Mouse (Mus musculus) kidney, embryonic 15.5 days (tissue): ENCODE measurements at regions not wholly inside any gene's neighbourhood (a gene's known extent, or its start where the extent isn't known, plus 50 kb on each side); places are given as distances from the start of the nearest gene placed in this dataset.

ENCODE experiments used
- ATAC-seq: fragments of 200-750 bp; cut with Nextera tagmentation; replicated peaks from 2 replicates; pipeline ENCODE4 v1.8.0; 2017; ENCODE audit warnings: moderate TSS enrichment; ENCODE audit not compliant: low FRiP score
- H3K27ac ChIP-seq: fragments of 300-500 bp; sonication (generic); 2 replicates; pipeline ENCODE4 v1.5.1; 2015; ENCODE audit warnings: mild to moderate bottlenecking, inconsistent platforms
- H3K27me3 ChIP-seq: fragments of 300-500 bp; sonication (generic); 2 replicates; pipeline ENCODE4 v1.6.1; 2015; ENCODE audit warnings: inconsistent platforms
- H3K36me3 ChIP-seq: fragments of 300-500 bp; sonication (generic); 2 replicates; pipeline ENCODE4 v1.6.1; 2015; ENCODE audit warnings: inconsistent platforms
- H3K4me1 ChIP-seq: fragments of 300-500 bp; sonication (generic); 2 replicates; pipeline ENCODE4 v1.6.1; 2015; ENCODE audit warnings: inconsistent platforms
- H3K4me2 ChIP-seq: fragments of 300-500 bp; sonication (generic); 2 replicates; pipeline ENCODE4 v1.6.1; 2015; ENCODE audit warnings: moderate library complexity, mild to moderate bottlenecking, inconsistent platforms
- H3K4me3 ChIP-seq: fragments of 300-500 bp; sonication (generic); replicated peaks from 2 replicates; pipeline ENCODE4 v1.5.1; 2015; ENCODE audit warnings: mild to moderate bottlenecking, inconsistent platforms
- H3K9ac ChIP-seq: fragments of 300-500 bp; sonication (generic); 2 replicates; pipeline ENCODE4 v1.6.1; 2015; ENCODE audit warnings: mild to moderate bottlenecking, inconsistent platforms
- H3K9me3 ChIP-seq: fragments of 300-500 bp; sonication (generic); replicated peaks from 2 replicates; pipeline ENCODE4 v1.6.1; 2016; ENCODE audit warnings: inconsistent platforms
- WGBS: fragments of 180-500 bp; shearing (Covaris S2); methylation state at CpG from one replicate; pipeline ENCODE4 v1.1.7; 2015; ENCODE audit warnings: mixed read lengths; 5-methylcytosine and 5-hydroxymethylcytosine counted together

DNA sequence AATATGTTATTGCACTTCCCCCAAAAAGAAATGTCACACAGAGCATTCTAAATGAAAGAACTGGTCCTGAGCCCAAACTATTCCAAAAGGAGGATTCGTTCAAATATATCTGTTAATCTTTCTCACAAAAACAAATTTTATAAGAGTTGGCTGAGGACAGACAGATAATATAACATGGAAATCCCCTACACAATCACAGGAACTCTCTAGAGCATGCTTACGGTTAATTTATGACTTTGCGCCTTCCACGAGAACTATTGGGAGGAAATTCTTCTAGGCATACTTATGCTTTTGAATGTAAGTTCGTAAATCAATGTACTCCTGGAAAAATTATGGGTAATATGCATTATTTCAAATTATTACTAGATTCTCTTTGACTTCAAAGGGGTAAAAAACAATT lies 144.1 kb upstream of the Gimd1 start:
- no peaks in the 10 kb centered on the region for H3K9me3 ChIP-seq
- H3K4me2 ChIP-seq = no peak overlapping the region
- H3K27ac ChIP-seq = no peak overlapping the region
- no peak overlapping the region for H3K9ac ChIP-seq
- H3K27me3 ChIP-seq = no peaks in the 10 kb centered on the region
- H3K4me1 ChIP-seq = no peaks in the 10 kb centered on the region
- H3K4me3 ChIP-seq = no peak overlapping the region
- 0 out of 2 replicates have a peak, but pooled peaks have one; percentile 29 for ATAC-seq
- H3K36me3 ChIP-seq = no peaks in the 10 kb centered on the region
- 54% methylated on average over 5 of the region's 5 CpGs for WGBS

DNA sequence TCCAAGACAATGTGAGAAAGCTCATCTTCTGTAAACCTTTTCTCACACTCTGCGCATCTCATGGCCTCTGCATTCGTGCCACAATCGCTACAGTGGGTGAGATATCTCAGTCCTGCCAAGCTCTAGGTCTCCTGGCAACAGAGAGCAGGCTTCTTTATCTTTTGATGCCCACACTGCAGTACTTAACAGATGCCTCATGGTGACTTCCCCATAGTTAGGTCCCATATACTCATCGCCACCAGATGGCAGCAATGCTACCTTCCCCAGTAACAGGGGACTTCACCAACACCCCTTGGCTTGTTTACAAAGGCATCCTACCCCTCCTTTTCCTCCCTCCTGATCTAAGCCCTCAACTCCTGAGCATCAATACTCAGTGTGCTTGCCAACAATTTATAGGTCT lies 123.5 kb upstream of the Gimd1 start:
- Histone ChIP-seq H3K4me2 (no peak overlapping the region), H3K9me3 (no peaks in the 10 kb centered on the region), H3K4me1 (no peaks in the 10 kb centered on the region), H3K27ac (no peak overlapping the region), H3K27me3 (no peaks in the 10 kb centered on the region), H3K36me3 (no peaks in the 10 kb centered on the region), H3K4me3 (no peak overlapping the region), H3K9ac (no peak overlapping the region)
- 27% methylated on average over 4 of the region's 4 CpGs for WGBS
- 0 out of 2 replicates have a peak, but pooled peaks have one; percentile 70 for ATAC-seq

GRCm38 (mm10) chr3:132510240-132510639 lies 119.4 kb upstream of the Gimd1 start:
- no peak overlapping the region for H3K4me3 ChIP-seq
- H3K9me3 ChIP-seq = no peaks in the 10 kb centered on the region
- no peak overlapping the region for H3K27ac ChIP-seq
- no peak overlapping the region for H3K4me2 ChIP-seq
- 42% methylated on average over 1 of the region's 1 CpGs for WGBS
- ATAC-seq = no peak
- no peak overlapping the region for H3K9ac ChIP-seq
- H3K4me1 ChIP-seq = no peaks in the 10 kb centered on the region
- H3K36me3 ChIP-seq = no peaks in the 10 kb centered on the region
- no peaks in the 10 kb centered on the region for H3K27me3 ChIP-seq

- Histone ChIP-seq H3K27me3 (no peaks in the 10 kb centered on the region), H3K4me1 (no peaks in the 10 kb centered on the region), H3K36me3 (no peaks in the 10 kb centered on the region), H3K9me3 (no peaks in the 10 kb centered on the region), H3K4me3 (no peak overlapping the region), H3K4me2 (no peak overlapping the region), H3K9ac (no peak overlapping the region), H3K27ac (no peak overlapping the region)
- 79% methylated on average over 8 of the region's 8 CpGs for WGBS
- ATAC-seq = no peak
Observed at GRCm38 (mm10) chr3:132512526-132513102, 117.0 kb upstream of the Gimd1 start.

GRCm38 (mm10) chr3:132533323-132533904 lies 96.2 kb upstream of the Gimd1 start:
- no peaks in the 10 kb centered on the region for H3K27me3 ChIP-seq
- H3K4me1 ChIP-seq = no peaks in the 10 kb centered on the region
- WGBS = 88% methylated on average over 4 of the region's 4 CpGs
- no peak overlapping the region for H3K9ac ChIP-seq
- ATAC-seq = no peak
- no peak overlapping the region for H3K4me3 ChIP-seq
- no peaks in the 10 kb centered on the region for H3K36me3 ChIP-seq
- no peaks in the 10 kb centered on the region for H3K9me3 ChIP-seq
- H3K4me2 ChIP-seq = no peak overlapping the region
- H3K27ac ChIP-seq = no peak overlapping the region

GRCm38 (mm10) chr3:132539780-132540658 lies 89.6 kb upstream of the Gimd1 start:
- Histone ChIP-seq H3K4me1 (no peaks in the 10 kb centered on the region), H3K36me3 (no peaks in the 10 kb centered on the region), H3K9me3 (no peaks in the 10 kb centered on the region), H3K27ac (no peak overlapping the region), H3K27me3 (no peaks in the 10 kb centered on the region), H3K4me3 (no peak overlapping the region), H3K9ac (no peak overlapping the region), H3K4me2 (no peak overlapping the region)
- 75% methylated on average over 9 of the region's 9 CpGs for WGBS
- ATAC-seq = no peak

- ATAC-seq = no peak
- Histone ChIP-seq H3K27ac (no peak overlapping the region), H3K4me1 (no peaks in the 10 kb centered on the region), H3K27me3 (no peaks in the 10 kb centered on the region), H3K9me3 (no peaks in the 10 kb centered on the region), H3K9ac (no peak overlapping the region), H3K4me2 (no peak overlapping the region), H3K36me3 (no peaks in the 10 kb centered on the region), H3K4me3 (no peak overlapping the region)
- 82% methylated on average over 6 of the region's 6 CpGs for WGBS
Observed at GRCm38 (mm10) chr3:132551238-132551808, 78.3 kb upstream of the Gimd1 start.

- H3K27me3 ChIP-seq = no peaks in the 10 kb centered on the region
- H3K4me1 ChIP-seq = peaks cover 6% of the 10 kb centered on the region; the same call in 1 of the 2 replicates
- no peak for ATAC-seq
- no peaks in the 10 kb centered on the region for H3K9me3 ChIP-seq
- H3K27ac ChIP-seq = no peak overlapping the region
- H3K4me3 ChIP-seq = no peak overlapping the region
- no peak overlapping the region for H3K4me2 ChIP-seq
- 88% methylated on average over 2 of the region's 2 CpGs for WGBS
- H3K36me3 ChIP-seq = no peaks in the 10 kb centered on the region
- H3K9ac ChIP-seq = no peak overlapping the region
Observed at GRCm38 (mm10) chr3:132565755-132566154, 63.9 kb upstream of the Gimd1 start.

DNA sequence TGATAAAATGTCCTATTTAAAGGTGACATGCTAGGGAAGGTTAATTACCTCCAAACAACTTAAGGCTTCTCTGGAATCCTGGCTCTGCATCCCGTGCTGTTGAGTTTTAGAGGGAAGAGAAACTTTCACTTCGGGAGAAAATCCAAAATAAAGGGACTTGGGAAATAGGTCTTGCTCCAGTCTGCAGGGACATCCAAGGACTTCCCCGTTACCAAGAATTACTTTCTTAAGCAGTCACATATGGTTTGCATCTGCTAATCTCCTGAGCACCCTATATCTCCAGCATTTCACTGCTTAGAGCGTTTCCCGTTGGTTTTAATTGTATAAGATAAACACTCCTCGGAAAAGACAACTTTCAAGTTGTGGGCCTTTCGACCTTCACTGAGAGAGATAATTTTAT lies 63.3 kb upstream of the Gimd1 start:
- 57% methylated on average over 7 of the region's 7 CpGs for WGBS
- H3K27ac ChIP-seq = no peak overlapping the region
- H3K9me3 ChIP-seq = no peaks in the 10 kb centered on the region
- no peaks in the 10 kb centered on the region for H3K36me3 ChIP-seq
- H3K4me3 ChIP-seq = no peak overlapping the region
- ATAC-seq = no peak
- H3K27me3 ChIP-seq = no peaks in the 10 kb centered on the region
- H3K4me2 ChIP-seq = no peak overlapping the region
- H3K9ac ChIP-seq = no peak overlapping the region
- peaks cover 6% of the 10 kb centered on the region; the same call in 1 of the 2 replicates for H3K4me1 ChIP-seq
